ENCODE assay signal across 18 mouse cellular contexts in the genomic region with DNA sequence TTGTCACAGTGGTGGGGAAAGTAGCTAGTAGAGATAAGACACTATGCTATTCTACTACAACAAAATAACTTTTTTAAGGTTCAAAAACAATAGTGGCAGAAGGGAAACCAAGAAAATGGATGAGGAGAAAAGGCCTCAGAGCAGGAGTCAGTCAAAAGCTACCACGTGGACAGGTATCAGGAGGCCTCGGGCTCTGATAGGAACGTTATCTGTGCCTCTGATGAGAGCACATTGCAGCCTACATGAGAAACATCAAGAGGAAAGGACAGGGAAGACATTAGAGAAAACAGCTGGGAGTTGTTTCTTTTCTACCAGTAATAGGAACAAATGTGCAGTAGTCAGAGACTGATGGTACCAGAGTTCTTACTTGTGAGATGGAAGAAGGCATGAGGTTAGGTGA.
"Had no signal": no experiment of that assay in that cellular context is flagged by ENCODE, and none has a peak within 500 bp of the region (broad histone marks: within the 10 kb centered on the region; RNA-seq: fewer than 3 reads in every experiment).

No protein-coding gene starts in this region.

- H3K36me3 ChIP-seq: liver, embryonic 15.5 days; midbrain, embryonic 10.5 days; midbrain, embryonic 12.5 days; neural tube, embryonic 13.5 days; neural tube, embryonic 15.5 days had no signal

- H3K27ac ChIP-seq: liver, embryonic 15.5 days; midbrain, embryonic 10.5 days; midbrain, embryonic 12.5 days; neural tube, embryonic 13.5 days; neural tube, embryonic 15.5 days had no signal

- DNase-seq: lung, embryonic 14.5 days; midbrain, embryonic 14.5 days; retina, postnatal 1 day; right cerebral cortex, adult 18-20 months; right cerebral cortex, postnatal 25 days; right cerebral cortex, postnatal 4 days; spleen, adult 18-20 months; thymus, adult 18-20 months; thymus, postnatal 14 days; thymus, postnatal 36 days had no signal

- H3K9me3 ChIP-seq: liver, embryonic 15.5 days; midbrain, embryonic 10.5 days; midbrain, embryonic 12.5 days; neural tube, embryonic 13.5 days; neural tube, embryonic 15.5 days had no signal

- H3K4me1 ChIP-seq: liver, embryonic 15.5 days; midbrain, embryonic 10.5 days; neural tube, embryonic 13.5 days; neural tube, embryonic 15.5 days had no signal

- ATAC-seq: midbrain, embryonic 16.5 days had no signal

- H3K27me3 ChIP-seq: liver, embryonic 15.5 days; midbrain, embryonic 12.5 days; neural tube, embryonic 13.5 days; neural tube, embryonic 15.5 days had no signal

- H3K4me2 ChIP-seq: liver, embryonic 15.5 days; lung, embryonic 14.5 days; midbrain, embryonic 12.5 days; neural tube, embryonic 13.5 days; neural tube, embryonic 15.5 days had no signal

- H3K4me3 ChIP-seq: liver, embryonic 15.5 days; megakaryocyte, embryonic 14.5 days; midbrain, embryonic 10.5 days; midbrain, embryonic 12.5 days; myocyte; neural tube, embryonic 13.5 days; neural tube, embryonic 15.5 days had no signal

- H3K9ac ChIP-seq: liver, embryonic 15.5 days; lung, embryonic 14.5 days; midbrain, embryonic 12.5 days; neural tube, embryonic 13.5 days; neural tube, embryonic 15.5 days had no signal
